Mouse (Mus musculus) heart, adult 2 months (tissue): Measurements from ENCODE around the gene Ppt1. TPM values are rescaled to one million over a fixed set of nuclear protein-coding genes. Genes with fewer than 3 reads are reported as not detected.
A peak's percentile ranks its signal among the peaks of the same experiment; 100 is the strongest.

ENCODE experiments used
- DNase-seq, 2 experiments: peaks; one replicate each; pipeline ENCODE4 v3.0.0; 2021
- H3K27ac ChIP-seq: fragments of 200-600 bp; 2 replicates; pipeline ENCODE4 v1.8.1; 2022
- H3K27me3 ChIP-seq: fragments of 200-500 bp; 2 replicates; pipeline ENCODE4 v1.6.1; 2012; ENCODE audit warnings: mild to moderate bottlenecking, low read length, inconsistent platforms, mixed read lengths; ENCODE audit not compliant: control insufficient read depth, insufficient read depth
- H3K36me3 ChIP-seq: fragments of 200-500 bp; 2 replicates; pipeline ENCODE4 v1.6.1; 2012; ENCODE audit warnings: low read length, inconsistent platforms; ENCODE audit not compliant: control insufficient read depth, insufficient read depth
- H3K4me1 ChIP-seq: fragments of 200-500 bp; 2 replicates; pipeline ENCODE4 v1.6.1; 2011; ENCODE audit warnings: low read length; ENCODE audit not compliant: control insufficient read depth, insufficient read depth
- H3K4me3 ChIP-seq: fragments of 200-600 bp; 2 replicates; pipeline ENCODE4 v1.8.1; 2022
- H3K79me2 ChIP-seq: fragments of 200-500 bp; replicated peaks from 2 replicates; pipeline ENCODE4 v1.6.1; 2012; ENCODE audit warnings: mild to moderate bottlenecking, inconsistent platforms, low read length, moderate library complexity, mixed read lengths; ENCODE audit not compliant: control insufficient read depth, insufficient read depth
- H3K9ac ChIP-seq: fragments of 200-500 bp; 2 replicates; pipeline ENCODE4 v1.6.1; 2012; ENCODE audit warnings: low read depth, mild to moderate bottlenecking, control low read depth, inconsistent platforms, low read length, mixed read lengths
- CTCF ChIP-seq: fragments of 200-600 bp; IDR thresholded peaks from 2 replicates; pipeline ENCODE4 v1.8.1; 2022; ENCODE audit warnings: antibody characterized with exemption, mild to moderate bottlenecking, moderate library complexity
- EP300 ChIP-seq: fragments of 200-500 bp; IDR thresholded peaks from 2 replicates; pipeline ENCODE4 v1.6.1; 2011; ENCODE audit warnings: low read depth, low read length, control low read depth; ENCODE audit not compliant: insufficient read depth
- POLR2A ChIP-seq: fragments of 200-500 bp; IDR thresholded peaks from 2 replicates; pipeline ENCODE4 v1.6.1; 2011; ENCODE audit warnings: mild to moderate bottlenecking, low read depth, low read length, control low read depth; ENCODE audit not compliant: insufficient read depth
- WGBS: fragments of 180-500 bp; shearing (Covaris S2); methylation state at CpG from one replicate; pipeline ENCODE4 v1.1.7; 2018; 5-methylcytosine and 5-hydroxymethylcytosine counted together
- intact Hi-C: fragments of 180-260 bp; cut with DNase I; formaldehyde crosslinking; loops from one replicate; pipeline ENCODE4 v1.15.1; 2025
- polyA plus RNA-seq: library from polyadenylated mRNA; depleted of rRNA; stranded (reverse); fragments of >200 nt; gene quantifications from 2 replicates; pipeline ENCODE4 v1.2.3, GENCODE M21; 2012
- total RNA-seq, 2 experiments: library from RNA; stranded (reverse); gene quantifications; 2 replicates each; pipeline ENCODE4 v1.2.3; 2021

Ppt1 gene
- total and polyA plus RNA-seq, 3 experiments, result 35.3 to 42.9 (median 41.6) TPM

DNA sequence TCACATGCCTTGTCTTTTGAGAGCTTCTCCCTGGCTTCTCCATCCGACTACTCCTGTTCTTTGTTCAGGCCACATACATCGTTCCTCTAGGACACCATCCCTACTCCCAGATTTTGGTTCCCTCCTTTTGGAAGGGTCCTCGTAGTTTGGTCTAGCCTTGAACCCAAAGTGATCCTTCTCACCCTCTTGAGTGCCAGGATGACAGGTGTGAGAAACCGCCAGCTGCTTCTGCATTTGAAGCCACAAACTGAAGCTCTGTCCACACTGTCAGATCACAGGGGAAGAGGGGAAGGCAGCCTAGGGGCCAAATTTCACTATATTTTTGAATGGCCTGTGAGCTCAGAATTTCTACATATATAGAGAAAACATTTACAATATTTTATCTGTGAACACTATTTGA is 18.7 kb downstream of the Ppt1 start:
- H3K79me2 ChIP-seq, result no peaks in the 10 kb centered on the region
- H3K27ac ChIP-seq, result no peak overlapping the region
- H3K9ac ChIP-seq, result no peak overlapping the region
- DNase-seq, result no peak
- intact Hi-C loops, result loop anchor here (5.0 kb wide), 1 partner anchor 47 kb away; no protein-coding TSS in a partner anchor
- H3K4me3 ChIP-seq, result no peak overlapping the region
- H3K4me1 ChIP-seq, result no peaks in the 10 kb centered on the region
- WGBS, result 89% methylated on average over 4 of the region's 4 CpGs
- H3K36me3 ChIP-seq, result peaks cover 10% of the 10 kb centered on the region
- TF ChIP-seq POLR2A (no peak), CTCF (no peak), EP300 (no peak)
- H3K27me3 ChIP-seq, result no peaks in the 10 kb centered on the region

GRCm38 (mm10) chr4:122857909-122858308 is 21.9 kb downstream of the Ppt1 start:
- peak; percentile 48 for TF ChIP-seq CTCF
- no peak for TF ChIP-seq EP300
- no peak for DNase-seq
- whole genome bisulfite sequencing, result 56% methylated on average over 2 of the region's 2 CpGs
- Histone ChIP-seq H3K4me3 (no peak overlapping the region), H3K79me2 (no peaks in the 10 kb centered on the region), H3K36me3 (peaks cover 12% of the 10 kb centered on the region), H3K27ac (no peak overlapping the region), H3K4me1 (no peaks in the 10 kb centered on the region), H3K27me3 (no peaks in the 10 kb centered on the region), H3K9ac (no peak overlapping the region)
- intact Hi-C loops, result loop anchor here (5.0 kb wide), 1 partner anchor 51 kb away; no protein-coding TSS in a partner anchor

- Histone ChIP-seq H3K36me3 (peaks cover 16% of the 10 kb centered on the region), H3K27me3 (no peaks in the 10 kb centered on the region), H3K4me1 (no peaks in the 10 kb centered on the region), H3K27ac (no peak overlapping the region), H3K79me2 (no peaks in the 10 kb centered on the region), H3K4me3 (no peak overlapping the region), H3K9ac (no peak overlapping the region)
- intact Hi-C loops, result loop anchor here (5.0 kb wide), 1 partner anchor 52 kb away; no protein-coding TSS in a partner anchor
- 42% methylated on average over 6 of the region's 6 CpGs for WGBS
- TF ChIP-seq POLR2A (no peak), EP300 (no peak), CTCF (no peak)
- no peak for DNase-seq
These were observed 23.1 kb downstream of the Ppt1 start for GRCm38 (mm10) chr4:122859096-122859674.

DNA sequence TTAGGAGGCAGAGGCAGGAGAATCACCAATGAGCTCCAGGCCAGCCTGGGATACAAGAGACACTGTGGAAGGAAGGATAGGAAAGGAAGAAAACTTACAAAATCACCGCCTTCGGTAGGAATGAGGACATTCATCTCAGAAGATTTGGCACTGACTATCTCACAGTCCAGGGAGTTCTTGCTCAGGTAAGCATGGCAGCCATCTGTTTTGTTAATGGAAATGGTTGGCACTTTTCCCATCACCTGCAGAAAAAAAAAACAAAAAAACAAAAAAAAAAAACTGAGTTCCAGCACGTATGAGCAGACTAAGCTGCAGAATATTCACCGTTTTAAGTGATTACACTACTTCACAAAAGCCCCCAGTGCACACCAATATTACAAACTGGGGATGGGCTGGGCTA is 25.8 kb downstream of the Ppt1 start:
- intact Hi-C loops, result no loop called here
- no peak for DNase-seq
- H3K9ac ChIP-seq, result no peak overlapping the region
- no peaks in the 10 kb centered on the region for H3K27me3 ChIP-seq
- no peaks in the 10 kb centered on the region for H3K79me2 ChIP-seq
- WGBS, result 83% methylated on average over 4 of the region's 4 CpGs
- H3K4me3 ChIP-seq, result no peak overlapping the region
- H3K4me1 ChIP-seq, result no peaks in the 10 kb centered on the region
- peaks cover 24% of the 10 kb centered on the region for H3K36me3 ChIP-seq
- TF ChIP-seq EP300 (no peak), CTCF (no peak), POLR2A (no peak)
- no peak overlapping the region for H3K27ac ChIP-seq

DNA sequence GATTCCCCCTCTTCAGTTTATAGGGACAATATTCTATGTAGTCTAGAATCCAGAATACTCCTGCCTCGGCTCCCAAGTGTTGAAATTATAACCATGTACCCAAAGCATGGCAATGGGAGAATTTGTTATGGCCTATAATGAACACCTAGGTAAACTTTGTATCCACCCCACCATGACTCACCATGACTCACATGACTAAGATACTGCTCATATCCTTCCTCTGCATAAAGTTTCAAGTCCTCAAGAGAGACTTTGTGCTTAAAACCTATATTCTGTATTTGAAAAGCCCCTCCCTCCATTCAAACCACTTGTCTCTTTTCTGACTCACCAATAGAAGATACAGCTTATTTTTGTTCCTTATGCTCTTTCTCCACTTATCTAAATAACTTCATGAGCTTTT is 32.0 kb downstream of the Ppt1 start:
- WGBS, result 93% methylated on average over 1 of the region's 1 CpGs
- H3K27me3 ChIP-seq, result no peaks in the 10 kb centered on the region
- no peaks in the 10 kb centered on the region for H3K79me2 ChIP-seq
- no peak for DNase-seq
- peaks cover 18% of the 10 kb centered on the region for H3K36me3 ChIP-seq
- H3K27ac ChIP-seq, result no peak overlapping the region
- H3K9ac ChIP-seq, result no peak overlapping the region
- no peak for TF ChIP-seq POLR2A
- no peak for TF ChIP-seq CTCF
- no peak for TF ChIP-seq EP300
- H3K4me3 ChIP-seq, result no peak overlapping the region
- H3K4me1 ChIP-seq, result peaks cover 6% of the 10 kb centered on the region
- intact Hi-C loops, result no loop called here

GRCm38 (mm10) chr4:122870027-122870426 is 34.0 kb downstream of the Ppt1 start:
- H3K27ac ChIP-seq, result no peak overlapping the region
- peaks cover 3% of the 10 kb centered on the region; the same call in 1 of the 2 replicates for H3K79me2 ChIP-seq
- no peaks in the 10 kb centered on the region for H3K27me3 ChIP-seq
- intact Hi-C loops, result no loop called here
- no peak for TF ChIP-seq EP300
- peak; percentile 72 for TF ChIP-seq CTCF
- peaks cover 20% of the 10 kb centered on the region for H3K36me3 ChIP-seq
- no peak for DNase-seq
- no peak overlapping the region for H3K9ac ChIP-seq
- H3K4me1 ChIP-seq, result peaks cover 14% of the 10 kb centered on the region
- H3K4me3 ChIP-seq, result no peak overlapping the region
